Comparison of ENCODE assay signal across 18 mouse cellular contexts in the genomic region with DNA sequence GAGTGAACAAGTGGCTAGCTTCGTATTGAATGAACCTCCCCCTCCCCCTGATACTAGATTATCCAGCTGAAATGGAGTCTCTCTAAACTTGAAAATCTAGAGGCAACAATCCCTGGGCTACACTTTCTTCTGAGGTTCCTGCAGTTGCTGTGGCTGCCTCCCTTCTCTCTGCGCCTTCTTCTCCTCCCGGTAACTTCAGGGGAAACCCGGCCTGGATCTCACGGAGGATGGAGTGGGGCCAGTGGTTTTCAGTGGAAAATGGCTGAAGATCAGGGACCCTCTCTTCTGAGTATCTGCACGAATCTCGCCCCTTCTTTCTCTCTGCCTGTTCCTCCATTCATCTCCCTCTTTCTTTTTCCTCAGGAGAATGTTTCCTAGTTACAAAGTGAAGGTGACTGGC. TPM values are rescaled to one million over a fixed set of nuclear protein-coding genes. Genes with fewer than 3 reads are reported as not detected.
DNase-seq lines count a peak whose midpoint lies in the region; ATAC-seq and TF ChIP-seq lines count a peak whose summit lies in the region.
"Had no signal": no experiment of that assay in that cellular context is flagged by ENCODE, and none has a peak within 500 bp of the region (broad histone marks: within the 10 kb centered on the region; RNA-seq: fewer than 3 reads in every experiment).

No protein-coding gene starts in this region.

- H3K4me3 ChIP-seq in heart, embryonic 12.5 days: peak overlapping the region; percentile 67
- peak overlapping the region; percentile 63 for H3K4me3 ChIP-seq in lung, embryonic 14.5 days (ENCODE audit: low read depth, low read length)
- 0 out of 2 replicates have a peak overlapping the region, but pooled peaks have one; percentile 9 for H3K4me3 ChIP-seq in brown adipose tissue, adult 24 weeks (ENCODE audit: insufficient read depth, low read depth, low read length)
- peak overlapping the region; percentile 64 for H3K4me3 ChIP-seq in limb, embryonic 13.5 days
- H3K4me3 ChIP-seq: hindbrain, embryonic 15.5 days; liver, embryonic 13.5 days; midbrain, embryonic 15.5 days; neural tube, embryonic 13.5 days had no signal

- no peak for ATAC-seq in heart, embryonic 12.5 days (ENCODE audit: insufficient number of reproducible peaks, low FRiP score)
- ATAC-seq in lung, embryonic 14.5 days (ENCODE audit: insufficient read depth): no peak
- no peak for ATAC-seq in limb, embryonic 13.5 days (ENCODE audit: low FRiP score, low read depth)
- ATAC-seq: forebrain, embryonic 14.5 days; midbrain, embryonic 15.5 days had no signal

- H3K36me3 ChIP-seq in heart, embryonic 12.5 days: peaks cover 24% of the 10 kb centered on the region; the same call in 1 of the 2 replicates
- peaks cover 73% of the 10 kb centered on the region for H3K36me3 ChIP-seq in lung, embryonic 14.5 days (ENCODE audit: insufficient read depth)
- H3K36me3 ChIP-seq in limb, embryonic 13.5 days: peaks cover 20% of the 10 kb centered on the region
- H3K36me3 ChIP-seq: hindbrain, embryonic 15.5 days; liver, embryonic 13.5 days; midbrain, embryonic 15.5 days; neural tube, embryonic 13.5 days had no signal

- H3K4me1 ChIP-seq in heart, embryonic 12.5 days (replicated peaks): peaks cover 64% of the 10 kb centered on the region
- peaks cover 6% of the 10 kb centered on the region; the same call in 1 of the 2 replicates for H3K4me1 ChIP-seq in lung, embryonic 14.5 days (ENCODE audit: insufficient read depth)
- H3K4me1 ChIP-seq in brown adipose tissue, adult 24 weeks (ENCODE audit: control insufficient read depth, insufficient read depth, insufficient read length, low read length): 0 out of 2 replicates have a peak, but pooled peaks cover 3% of the 10 kb centered on the region
- H3K4me1 ChIP-seq in limb, embryonic 13.5 days: peaks cover 47% of the 10 kb centered on the region

- H3K27ac ChIP-seq in heart, embryonic 12.5 days (ENCODE audit: poor library complexity, severe bottlenecking): peak overlapping the region; percentile 83
- peak overlapping the region; percentile 97 for H3K27ac ChIP-seq in lung, embryonic 14.5 days (ENCODE audit: low read depth)
- H3K27ac ChIP-seq in brown adipose tissue, adult 24 weeks (replicated peaks; ENCODE audit: low read depth, low read length): no peak overlapping the region
- peak overlapping the region; percentile 98 for H3K27ac ChIP-seq in limb, embryonic 13.5 days
- H3K27ac ChIP-seq: hindbrain, embryonic 15.5 days; liver, embryonic 13.5 days; midbrain, embryonic 15.5 days; neural tube, embryonic 13.5 days had no signal

- H3K27me3 ChIP-seq in heart, embryonic 12.5 days (replicated peaks): peaks cover 14% of the 10 kb centered on the region; the same call in 1 of the 2 replicates
- peaks cover 57% of the 10 kb centered on the region for H3K27me3 ChIP-seq in lung, embryonic 14.5 days (ENCODE audit: insufficient read depth, low read length)
- H3K27me3 ChIP-seq in limb, embryonic 13.5 days: peaks cover 85% of the 10 kb centered on the region

- no peaks in the 10 kb centered on the region for H3K9me3 ChIP-seq in heart, embryonic 12.5 days (replicated peaks)
- H3K9me3 ChIP-seq in lung, embryonic 14.5 days (ENCODE audit: low read depth, low read length): no peaks in the 10 kb centered on the region
- H3K9me3 ChIP-seq in limb, embryonic 13.5 days: no peaks in the 10 kb centered on the region
- H3K9me3 ChIP-seq: hindbrain, embryonic 15.5 days; liver, embryonic 13.5 days; midbrain, embryonic 15.5 days; neural tube, embryonic 13.5 days had no signal

- no peak for TF ChIP-seq CTCF in lung, embryonic 14.5 days (IDR thresholded peaks at IDR 0.05; ENCODE audit: low read depth)

- DNase-seq in heart, adult 18-20 months: no peak
- DNase-seq in lung, embryonic 14.5 days: peak; percentile 68
- DNase-seq in lung, postnatal 10 days: no peak
- DNase-seq in right cerebral cortex, postnatal 4 days: no peak
- no peak for DNase-seq in adipocyte (ENCODE audit: low spot score)
- DNase-seq: adrenal gland, adult 2 months; gastrocnemius, postnatal 14 days; liver, embryonic 13.5 days; right cerebral cortex, postnatal 25 days; thymus, postnatal 36 days had no signal

- H3K4me2 ChIP-seq in heart, embryonic 12.5 days: peak overlapping the region; percentile 77
- H3K4me2 ChIP-seq in lung, embryonic 14.5 days: peak overlapping the region; percentile 84
- peak overlapping the region; percentile 76 for H3K4me2 ChIP-seq in limb, embryonic 13.5 days (replicated peaks)
- H3K4me2 ChIP-seq: hindbrain, embryonic 15.5 days; liver, embryonic 13.5 days; midbrain, embryonic 15.5 days; neural tube, embryonic 13.5 days had no signal

- peak overlapping the region; percentile 84 for H3K9ac ChIP-seq in heart, embryonic 12.5 days
- peak overlapping the region; percentile 98 for H3K9ac ChIP-seq in lung, embryonic 14.5 days
- peak overlapping the region; percentile 93 for H3K9ac ChIP-seq in limb, embryonic 13.5 days
- H3K9ac ChIP-seq: hindbrain, embryonic 15.5 days; liver, embryonic 13.5 days; midbrain, embryonic 15.5 days; neural tube, embryonic 13.5 days had no signal

- 8% methylated on average over 7 of the region's 7 CpGs for WGBS in heart, embryonic 12.5 days
- 3% methylated on average over 7 of the region's 7 CpGs for WGBS in lung, embryonic 14.5 days
- WGBS in limb, embryonic 13.5 days: under 1% methylated on average over 7 of the region's 7 CpGs

RNA-seq across cellular contexts. Expression of gene Tbx5, which starts 7.9 kb away (rescaled TPM):
- 42.6 and 45.6 TPM in 2 replicates for polyA plus RNA-seq in heart, embryonic 12.5 days (2016; fragmentation: Nextera tagmentation; extraction: Ambion mirVana)
- total RNA-seq in heart, adult 18-20 months (2021): 10 to 100 TPM; 18.5 to 25.8 TPM
- polyA plus RNA-seq in lung, embryonic 14.5 days (2014; fragmentation: Nextera tagmentation; extraction: Ambion mirVana): 57.7 and 59.4 TPM in 2 replicates
- polyA plus RNA-seq in brown adipose tissue, adult 24 weeks (2012; ENCODE audit: insufficient read depth, insufficient read length, missing spikeins): 1.5 and 2.7 TPM in 2 replicates
- polyA plus RNA-seq in limb, embryonic 13.5 days (2015; fragmentation: Nextera tagmentation; extraction: Ambion mirVana): 34.8 and 51.5 TPM in 2 replicates
- total RNA-seq: common myeloid progenitor, adult 5-6 weeks had no signal

Comparison
In these comparisons a context has a peak if more than half of its experiments do, and no peak if none do; other contexts are left out.
1. H3K4me3 ChIP-seq: peak in every context shown above with its lines; median percentile 67 in heart, embryonic 12.5 days; 64 in limb, embryonic 13.5 days; 63 in lung, embryonic 14.5 days; 9 in brown adipose tissue, adult 24 weeks.